Mouse (Mus musculus) kidney, adult 2 months (tissue): ENCODE data around the gene Noct. TPM values are rescaled to one million over a fixed set of nuclear protein-coding genes. Genes with fewer than 3 reads are reported as not detected.

Source experiments
- DNase-seq: peaks from one replicate; pipeline ENCODE4 v3.0.0; 2021
- H3K27ac ChIP-seq: fragments of 200-500 bp; 2 replicates; pipeline ENCODE4 v1.5.1; 2012; ENCODE audit warnings: low read depth, low read length, control low read depth, inconsistent platforms; ENCODE audit not compliant: insufficient read depth
- H3K27me3 ChIP-seq: fragments of 200-500 bp; replicated peaks from 2 replicates; pipeline ENCODE4 v1.6.1; 2012; ENCODE audit warnings: mild to moderate bottlenecking, moderate library complexity, low read length, inconsistent platforms; ENCODE audit not compliant: control insufficient read depth, insufficient read depth
- H3K36me3 ChIP-seq: fragments of 200-500 bp; 2 replicates; pipeline ENCODE4 v1.6.1; 2012; ENCODE audit warnings: mild to moderate bottlenecking, moderate library complexity, low read length, inconsistent platforms; ENCODE audit not compliant: control insufficient read depth, insufficient read depth
- H3K4me1 ChIP-seq: fragments of 200-500 bp; 2 replicates; pipeline ENCODE4 v1.6.1; 2011; ENCODE audit warnings: low read length; ENCODE audit not compliant: control insufficient read depth, insufficient read depth
- H3K4me3 ChIP-seq: fragments of 200-500 bp; 2 replicates; pipeline ENCODE4 v1.5.1; 2011; ENCODE audit warnings: mild to moderate bottlenecking, low read depth, low read length, control low read depth; ENCODE audit not compliant: insufficient read depth
- CTCF ChIP-seq: fragments of 200-500 bp; conservative IDR thresholded peaks from 2 replicates; pipeline ENCODE4 v1.5.1; 2011; ENCODE audit warnings: low read depth, mild to moderate bottlenecking, control low read depth, low read length, moderate library complexity, mixed read lengths; ENCODE audit not compliant: insufficient read depth, insufficient read length
- POLR2A ChIP-seq: fragments of 200-500 bp; IDR thresholded peaks from one replicate; pipeline ENCODE4 v1.6.1; 2011; ENCODE audit warnings: low read depth, low read length, control low read depth
- WGBS: fragments of 180-500 bp; shearing (Covaris S2); methylation state at CpG from one replicate; pipeline ENCODE4 v1.1.7; 2018; 5-methylcytosine and 5-hydroxymethylcytosine counted together
- polyA plus RNA-seq: library from polyadenylated mRNA; depleted of rRNA; stranded (reverse); fragments of >200 nt; gene quantifications from 2 replicates; pipeline ENCODE4 v1.2.3, GENCODE M21; 2012

The Noct gene
- polyA plus RNA-seq, 1 experiment: 8.1 TPM

DNA sequence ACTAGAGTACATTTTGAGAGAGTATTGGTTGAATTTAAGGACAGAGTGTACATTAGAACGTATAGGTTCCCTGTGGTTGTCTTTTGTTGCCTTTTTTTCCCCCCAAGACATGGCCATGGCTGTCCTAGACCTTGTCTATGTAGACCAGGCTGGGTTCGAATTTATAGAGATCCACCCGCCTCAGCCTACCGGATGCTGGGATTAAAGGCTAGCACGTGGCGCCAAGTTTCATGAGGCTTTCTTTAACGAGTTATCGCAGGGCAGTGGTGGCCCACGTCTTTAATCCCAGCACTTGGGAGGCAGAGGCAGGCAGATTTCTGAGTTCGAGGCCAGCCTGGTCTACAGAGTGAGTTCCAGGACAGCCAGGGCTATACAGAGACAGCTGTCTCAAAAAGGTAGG is 1.7 kb downstream of the Noct start:
- H3K27ac ChIP-seq: no peak overlapping the region
- WGBS: 98% methylated on average over 10 of the region's 10 CpGs
- no peak overlapping the region for H3K4me3 ChIP-seq
- TF ChIP-seq POLR2A: no peak
- no peak for TF ChIP-seq CTCF
- H3K36me3 ChIP-seq: no peaks in the 10 kb centered on the region
- H3K4me1 ChIP-seq: peaks cover 26% of the 10 kb centered on the region; the same call in 1 of the 2 replicates
- DNase-seq: no peak
- H3K27me3 ChIP-seq: no peaks in the 10 kb centered on the region

DNA sequence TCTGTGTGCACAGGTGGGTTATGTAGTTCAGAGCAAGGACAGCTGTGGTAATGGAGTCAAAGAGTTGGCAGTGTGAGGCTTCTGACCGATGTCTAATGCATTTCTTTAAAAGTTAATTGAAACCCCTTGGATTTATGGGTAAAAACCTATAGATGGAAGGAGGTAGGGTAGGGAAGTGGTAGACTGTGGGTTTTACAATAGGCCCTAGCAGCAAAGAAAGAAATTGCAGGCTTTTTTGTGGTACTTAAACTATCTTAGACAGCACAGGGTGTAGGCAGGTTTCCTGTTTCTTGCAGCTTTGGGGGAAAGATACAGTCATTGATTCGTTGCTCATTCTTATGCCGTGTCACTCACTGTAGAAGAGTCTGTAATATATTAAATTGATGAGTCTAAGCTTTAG is 2.4 kb downstream of the Noct start:
- H3K27me3 ChIP-seq: no peaks in the 10 kb centered on the region
- no peak for DNase-seq
- WGBS: 80% methylated on average over 3 of the region's 3 CpGs
- H3K4me1 ChIP-seq: peaks cover 20% of the 10 kb centered on the region; the same call in 1 of the 2 replicates
- no peak overlapping the region for H3K4me3 ChIP-seq
- H3K27ac ChIP-seq: no peak overlapping the region
- no peaks in the 10 kb centered on the region for H3K36me3 ChIP-seq
- no peak for TF ChIP-seq CTCF
- TF ChIP-seq POLR2A: no peak

DNA sequence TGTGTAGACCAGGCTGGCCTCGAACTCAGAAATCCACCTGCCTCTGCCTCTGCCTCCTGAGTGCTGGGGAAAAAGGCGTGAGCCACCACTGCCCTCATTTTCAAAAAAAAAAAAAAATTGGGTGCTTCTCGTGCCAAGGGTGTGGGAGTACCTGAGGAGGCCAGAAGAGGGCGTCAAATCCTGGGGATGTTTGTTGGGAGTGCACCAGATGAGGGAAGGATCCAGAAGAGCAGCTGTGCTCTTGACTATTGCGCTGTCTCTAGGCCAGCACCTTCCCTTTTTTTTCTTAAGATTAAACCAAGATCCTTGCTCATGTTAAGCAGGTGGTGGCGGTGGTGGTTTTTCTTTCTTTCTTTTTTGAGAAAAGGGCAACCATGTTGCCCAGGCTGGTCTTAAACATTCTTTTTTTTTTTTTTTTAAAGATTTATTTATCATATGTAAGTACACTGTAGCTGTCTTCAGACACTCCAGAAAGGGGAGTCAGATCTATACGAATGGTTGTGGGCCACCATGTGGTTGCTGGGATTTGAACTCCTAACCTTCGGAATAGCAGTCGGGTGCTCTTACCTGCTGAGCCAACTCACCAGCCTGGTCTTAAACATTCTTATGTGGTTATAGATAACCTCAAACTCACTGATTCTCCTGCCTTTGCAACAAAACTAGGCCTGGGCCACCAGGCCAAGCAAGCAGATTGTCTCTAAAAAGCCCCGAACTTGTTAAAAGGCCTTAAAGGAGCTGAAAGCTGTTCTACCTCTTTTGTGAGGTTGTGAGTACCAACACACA is 4.0 kb downstream of the Noct start:
- WGBS: 77% methylated on average over 10 of the region's 10 CpGs
- Histone ChIP-seq H3K4me1 (peaks cover 16% of the 10 kb centered on the region; the same call in 1 of the 2 replicates), H3K27me3 (no peaks in the 10 kb centered on the region), H3K36me3 (no peaks in the 10 kb centered on the region), H3K27ac (no peak overlapping the region), H3K4me3 (no peak overlapping the region)
- peak; percentile 60 for TF ChIP-seq CTCF
- TF ChIP-seq POLR2A: no peak
- DNase-seq: peak; percentile 63

DNA sequence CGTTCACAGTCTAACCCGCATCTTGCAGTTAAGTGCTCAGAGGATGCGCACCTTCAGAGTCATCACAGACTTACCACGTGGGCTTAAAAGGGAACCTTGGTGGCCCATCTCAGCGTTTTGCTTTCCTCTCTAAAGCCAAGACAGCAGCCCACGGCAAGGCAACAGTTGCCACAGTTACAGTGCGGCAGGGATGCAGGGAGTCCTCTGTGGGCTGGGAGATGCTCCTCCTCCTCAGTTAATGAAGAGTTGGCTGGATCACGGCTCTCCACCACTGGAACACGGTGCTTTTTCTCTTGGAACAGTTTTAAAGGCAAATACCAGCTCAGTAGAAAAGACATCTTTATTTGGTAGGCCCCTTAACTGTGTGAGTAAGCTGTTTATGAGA is 4.6 kb downstream of the Noct start:
- WGBS: 76% methylated on average over 9 of the region's 9 CpGs
- no peak overlapping the region for H3K4me3 ChIP-seq
- DNase-seq: no peak
- peaks cover 17% of the 10 kb centered on the region; the same call in 1 of the 2 replicates for H3K4me1 ChIP-seq
- H3K27ac ChIP-seq: no peak overlapping the region
- no peaks in the 10 kb centered on the region for H3K36me3 ChIP-seq
- H3K27me3 ChIP-seq: no peaks in the 10 kb centered on the region
- TF ChIP-seq CTCF (no peak), POLR2A (no peak)

DNA sequence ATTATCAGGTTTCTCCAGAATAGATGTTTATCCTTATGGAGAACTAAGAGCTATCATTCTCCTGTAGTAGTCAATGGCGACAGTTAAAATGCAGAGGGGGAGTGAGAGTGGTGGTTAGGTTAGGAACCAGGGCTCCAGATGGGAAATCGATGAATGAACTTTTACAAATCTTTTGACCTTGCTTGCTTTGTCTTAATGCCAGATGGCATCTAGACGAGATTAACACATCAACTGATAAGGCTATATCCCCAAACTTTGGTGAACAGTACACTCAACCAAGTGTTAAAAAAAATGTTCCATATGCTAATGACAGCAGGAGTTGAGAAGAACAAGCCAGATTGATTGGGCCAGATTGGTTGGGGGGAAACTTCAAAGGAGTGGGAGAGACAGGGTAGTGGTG is 5.0 kb downstream of the Noct start:
- TF ChIP-seq CTCF (no peak), POLR2A (no peak)
- no peak overlapping the region for H3K27ac ChIP-seq
- no peak for DNase-seq

DNA sequence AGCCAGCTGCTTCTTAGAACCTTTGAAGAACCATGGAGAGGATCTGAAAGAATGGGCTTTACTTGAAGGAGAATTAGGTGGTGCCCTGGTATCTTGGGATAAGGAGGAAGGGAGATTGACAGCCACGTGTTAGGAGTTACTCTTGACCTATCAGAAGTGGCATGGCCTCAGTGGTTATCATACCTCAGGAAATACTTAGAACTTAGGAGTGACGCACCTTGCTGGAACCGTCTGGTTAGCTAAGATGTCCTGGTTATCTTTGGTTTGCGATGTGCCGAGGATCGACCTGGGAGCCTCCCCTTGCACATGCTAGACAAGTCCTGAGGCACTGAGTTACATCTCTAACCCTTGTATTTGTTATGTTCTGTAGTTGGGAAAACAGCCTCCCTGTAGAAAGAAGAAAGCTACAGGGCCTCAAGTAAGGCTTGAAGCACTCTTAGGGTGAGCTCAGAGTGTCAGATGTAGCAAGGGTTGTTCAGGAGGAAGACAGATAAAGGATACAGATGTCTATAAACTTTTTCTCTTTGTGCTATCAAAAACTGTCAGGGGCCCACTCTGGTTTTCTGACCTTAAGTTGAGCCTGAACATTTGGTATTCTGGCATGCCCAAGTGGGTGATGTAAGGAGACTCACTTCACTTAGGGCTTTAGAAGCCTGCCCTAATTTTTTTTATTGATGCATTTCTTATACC is 6.0 kb downstream of the Noct start:
- H3K4me1 ChIP-seq: peaks cover 23% of the 10 kb centered on the region; the same call in 1 of the 2 replicates
- H3K27me3 ChIP-seq: no peaks in the 10 kb centered on the region
- H3K36me3 ChIP-seq: no peaks in the 10 kb centered on the region
- H3K27ac ChIP-seq: no peak overlapping the region
- WGBS: 95% methylated on average over 6 of the region's 6 CpGs
- TF ChIP-seq POLR2A (no peak), CTCF (no peak)
- DNase-seq: no peak
- H3K4me3 ChIP-seq: no peak overlapping the region

More for the DNA sequence above, 5.0 kb downstream of the Noct start:
- Histone ChIP-seq H3K4me3 (no peak overlapping the region), H3K27me3 (no peaks in the 10 kb centered on the region), H3K4me1 (peaks cover 21% of the 10 kb centered on the region; the same call in 1 of the 2 replicates), H3K36me3 (no peaks in the 10 kb centered on the region)
- 91% methylated on average over 3 of the region's 3 CpGs for WGBS

DNA sequence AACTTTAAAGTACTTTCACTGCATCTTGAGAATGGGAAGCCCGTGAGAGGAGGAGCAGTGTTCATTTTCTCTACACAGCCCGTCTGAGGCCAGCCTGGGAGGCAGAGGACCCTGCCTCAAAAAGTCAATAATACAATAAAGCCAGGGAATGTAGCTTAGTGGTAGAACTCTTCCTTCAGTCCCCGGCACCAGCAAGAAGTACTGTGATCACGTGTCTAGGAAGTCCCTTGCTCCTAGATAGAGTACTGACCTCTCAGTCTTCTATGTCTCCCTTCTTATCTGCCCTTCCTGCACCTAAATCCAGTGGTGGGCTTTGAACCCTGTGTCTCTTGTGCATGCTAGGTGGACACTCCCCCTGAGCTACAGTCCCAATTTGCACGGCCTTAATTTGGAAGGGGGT is 6.6 kb downstream of the Noct start:
- Histone ChIP-seq H3K4me3 (no peak overlapping the region), H3K4me1 (peaks cover 23% of the 10 kb centered on the region; the same call in 1 of the 2 replicates), H3K27ac (no peak overlapping the region), H3K27me3 (no peaks in the 10 kb centered on the region), H3K36me3 (no peaks in the 10 kb centered on the region)
- DNase-seq: no peak
- WGBS: 87% methylated on average over 5 of the region's 5 CpGs
- TF ChIP-seq POLR2A: no peak
- TF ChIP-seq CTCF: no peak
